Mouse (Mus musculus): ENCODE measurements around the gene Ctsh.

- TF ChIP-seq CTCF (conservative IDR thresholded peaks at IDR 0.05; ENCODE audit: low read length) (no peak), POU5F1 (IDR thresholded peaks at IDR 0.05; ENCODE audit: borderline replicate concordance, low read length) (no peak), NANOG (IDR thresholded peaks at IDR 0.05; ENCODE audit: borderline replicate concordance, low read length) (no peak)
Measured at GRCm38 (mm10) chr9:90006432-90006831, 47.5 kb upstream of the Ctsh start.
